Mouse (Mus musculus): Measurements from ENCODE around the gene Cyp26a1.
A peak's percentile ranks its signal among the peaks of the same experiment; 100 is the strongest.

Gene Cyp26a1

GRCm38 (mm10) chr19:37698273-37699160 lies 919 bp downstream of the Cyp26a1 start:
- DNase-seq (ENCODE audit: low read depth, low spot score) = no peak

- DNase-seq (ENCODE audit: low read depth, low spot score) = no peak
Observed at GRCm38 (mm10) chr19:37699711-37700110, 2.1 kb downstream of the Cyp26a1 start.

GRCm38 (mm10) chr19:37702377-37703076 lies 4.9 kb downstream of the Cyp26a1 start:
- no peak for DNase-seq (ENCODE audit: low read depth, low spot score)

GRCm38 (mm10) chr19:37703902-37704509 lies 6.4 kb downstream of the Cyp26a1 start:
- DNase-seq (ENCODE audit: low read depth, low spot score) = peak; percentile 64

DNA sequence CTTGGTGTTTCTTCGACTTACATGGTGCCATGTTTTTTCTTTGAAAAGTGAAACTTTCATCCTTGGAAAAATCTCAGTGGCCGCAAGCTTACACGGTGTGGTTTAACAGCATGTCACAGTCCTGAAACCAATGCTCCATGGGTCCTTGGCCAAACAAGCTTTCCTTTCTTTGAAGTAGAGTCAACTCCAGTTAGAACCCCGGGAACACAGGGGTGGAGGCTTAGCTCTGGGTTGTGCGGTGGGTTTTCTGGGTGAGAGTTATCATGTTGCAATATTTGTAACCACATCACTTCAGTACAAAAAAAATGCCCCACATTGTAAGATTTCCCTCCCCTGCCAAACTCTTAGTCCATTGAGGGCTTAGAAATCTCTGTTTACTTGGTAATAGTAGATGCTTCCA lies 8.1 kb downstream of the Cyp26a1 start:
- DNase-seq (ENCODE audit: low read depth, low spot score) = no peak

DNA sequence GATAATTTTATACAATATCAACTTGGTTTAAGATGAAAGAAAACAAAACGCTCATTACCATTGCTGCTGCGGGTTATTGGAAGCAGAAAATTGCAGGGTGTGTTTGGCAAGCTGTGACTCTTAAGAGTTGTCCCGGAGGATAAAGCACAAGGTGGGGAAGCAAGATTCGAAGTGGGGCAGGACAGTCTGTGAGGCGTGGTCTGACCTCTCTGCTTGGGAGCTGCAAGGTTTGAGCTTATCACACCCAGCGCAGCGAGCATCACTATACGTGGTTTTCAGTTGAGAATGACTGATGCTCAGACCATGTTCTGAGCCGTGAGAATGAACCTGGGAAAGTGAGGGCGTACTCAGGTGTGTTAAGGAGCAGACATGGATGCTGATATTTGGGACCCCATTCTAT lies 17.1 kb downstream of the Cyp26a1 start:
- no peak for DNase-seq (ENCODE audit: low read depth, low spot score)

DNA sequence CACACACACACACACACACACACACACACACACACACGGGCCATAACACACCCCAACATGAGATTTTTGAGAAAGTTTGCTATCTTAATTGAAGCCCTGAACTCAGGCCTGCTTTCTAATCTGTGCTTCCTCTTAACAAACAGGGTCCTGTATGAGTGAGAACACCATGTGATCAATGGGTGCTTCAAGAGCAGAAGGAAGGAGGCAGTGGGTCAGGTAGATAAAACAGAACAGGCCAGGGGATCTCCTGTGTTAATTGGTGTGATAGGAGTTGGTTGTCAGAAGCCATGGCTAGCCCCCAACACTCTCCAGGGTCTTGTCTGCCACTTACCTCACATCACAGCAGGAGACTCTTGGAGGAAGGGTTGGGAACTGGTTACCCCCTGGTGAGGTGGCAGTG lies 18.4 kb downstream of the Cyp26a1 start:
- DNase-seq (ENCODE audit: low read depth, low spot score) = no peak

DNA sequence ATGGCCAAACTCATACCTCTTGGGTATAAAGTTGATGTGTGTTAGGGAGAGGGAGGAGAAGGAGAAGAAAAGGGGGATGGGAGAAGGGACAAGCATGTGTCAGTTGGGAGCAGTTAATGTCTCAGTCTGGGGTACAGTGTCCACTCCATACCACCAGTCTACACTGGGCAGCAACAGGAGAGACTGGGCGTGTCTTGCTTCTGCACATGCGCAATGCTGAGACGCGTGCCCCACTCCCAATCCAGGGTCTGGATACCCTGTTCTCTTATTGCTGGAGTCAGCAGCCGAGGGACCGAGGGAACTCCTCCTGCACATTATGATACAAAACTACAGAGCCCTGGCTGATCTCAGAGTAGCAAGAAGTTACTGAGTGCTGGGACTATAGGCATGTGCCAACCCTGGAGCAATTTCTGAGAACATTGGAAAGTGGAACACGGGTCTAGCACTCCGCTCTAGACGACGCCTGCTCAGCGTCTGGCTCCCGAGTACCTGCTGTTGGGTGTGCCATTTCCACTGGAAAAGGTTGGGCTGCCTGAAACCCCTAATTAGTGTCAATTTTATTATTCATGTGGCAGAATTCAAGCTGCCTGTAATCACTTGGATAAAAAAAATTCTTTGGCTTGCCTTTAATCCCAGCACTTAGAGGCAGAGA lies 19.1 kb downstream of the Cyp26a1 start:
- DNase-seq (ENCODE audit: low read depth, low spot score) = no peak

DNA sequence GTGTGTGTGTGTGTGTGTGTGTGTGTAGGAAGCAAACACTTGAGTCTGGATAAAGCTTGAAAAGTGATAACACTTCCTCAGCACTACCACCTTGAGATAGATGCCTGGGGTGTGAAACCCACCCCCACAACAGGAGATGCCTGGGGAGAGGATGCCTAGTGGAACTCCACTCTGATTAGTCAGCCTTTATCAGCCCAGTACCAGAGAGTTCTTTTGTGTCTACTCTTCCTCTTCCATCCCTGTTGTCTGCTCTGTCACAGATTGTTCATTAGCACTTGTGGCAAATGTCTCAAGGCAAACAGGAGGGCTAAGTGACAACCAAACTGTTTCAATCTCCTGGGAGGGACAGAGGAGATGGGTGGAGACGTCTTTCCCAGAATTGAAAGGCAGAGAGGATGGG lies 21.6 kb downstream of the Cyp26a1 start:
- no peak for DNase-seq (ENCODE audit: low read depth, low spot score)

DNA sequence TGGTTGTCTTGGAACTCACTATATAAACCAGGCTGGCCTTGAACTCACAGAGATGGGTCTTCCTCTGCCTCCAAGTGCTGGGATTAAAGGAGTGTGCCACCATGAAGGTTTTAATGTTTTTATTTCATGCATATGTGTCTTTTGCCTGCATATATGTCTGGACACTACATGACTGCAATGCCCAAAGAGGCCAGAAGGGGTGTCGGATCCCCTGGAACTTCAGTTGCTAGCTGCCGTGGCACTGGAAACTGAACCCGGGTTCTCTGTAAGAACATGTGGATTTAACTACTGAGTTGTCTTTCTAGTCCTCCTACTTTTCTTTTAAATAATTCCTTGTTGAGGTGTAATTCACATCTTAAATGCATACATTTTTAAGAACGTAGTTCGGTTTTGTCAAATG lies 27.0 kb downstream of the Cyp26a1 start:
- DNase-seq (ENCODE audit: low read depth, low spot score) = no peak

- DNase-seq (ENCODE audit: low read depth, low spot score) = no peak
Observed at GRCm38 (mm10) chr19:37726585-37726984, 29.0 kb downstream of the Cyp26a1 start.

DNA sequence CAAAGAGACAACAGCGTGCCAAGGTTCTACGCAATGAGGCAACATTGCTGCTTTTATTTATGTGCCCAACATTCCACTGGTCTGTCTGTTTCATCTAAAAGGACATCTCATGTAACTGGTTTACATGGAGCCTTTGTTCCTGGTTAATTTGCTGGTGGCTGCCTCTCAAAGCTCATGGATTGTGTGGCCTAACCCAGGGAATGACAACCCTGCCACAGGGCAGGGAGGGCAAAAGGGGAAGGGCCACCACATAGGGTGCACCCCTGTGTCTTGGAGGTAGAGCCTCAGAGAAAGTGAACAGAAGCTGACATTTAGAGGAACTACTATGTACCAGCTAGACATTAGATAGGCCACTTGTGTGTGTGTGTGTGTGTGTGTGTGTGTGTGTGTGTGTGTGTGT lies 29.8 kb downstream of the Cyp26a1 start:
- no peak for DNase-seq (ENCODE audit: low read depth, low spot score)

DNA sequence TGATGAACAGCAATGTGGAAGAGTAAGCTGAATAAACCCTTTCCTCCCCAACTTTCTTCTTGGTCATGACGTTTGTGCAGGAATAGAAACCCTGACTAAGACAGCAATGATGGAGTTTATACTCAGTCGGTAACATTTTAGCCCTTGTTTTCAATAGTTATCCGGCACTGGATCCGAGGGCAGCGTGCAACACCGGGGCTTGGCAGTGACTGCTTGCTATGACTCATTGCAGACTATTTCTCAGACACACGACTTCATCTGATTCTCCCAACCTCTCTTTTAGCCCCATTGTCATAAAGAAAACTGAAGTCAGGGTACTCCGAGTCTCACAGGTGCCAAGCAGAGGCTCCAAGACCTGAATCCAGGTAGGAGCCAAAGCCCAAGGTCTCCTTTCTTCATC lies 37.8 kb downstream of the Cyp26a1 start:
- DNase-seq (ENCODE audit: low read depth, low spot score) = no peak

GRCm38 (mm10) chr19:37738575-37738974 lies 41.0 kb downstream of the Cyp26a1 start:
- DNase-seq (ENCODE audit: low read depth, low spot score) = no peak

DNA sequence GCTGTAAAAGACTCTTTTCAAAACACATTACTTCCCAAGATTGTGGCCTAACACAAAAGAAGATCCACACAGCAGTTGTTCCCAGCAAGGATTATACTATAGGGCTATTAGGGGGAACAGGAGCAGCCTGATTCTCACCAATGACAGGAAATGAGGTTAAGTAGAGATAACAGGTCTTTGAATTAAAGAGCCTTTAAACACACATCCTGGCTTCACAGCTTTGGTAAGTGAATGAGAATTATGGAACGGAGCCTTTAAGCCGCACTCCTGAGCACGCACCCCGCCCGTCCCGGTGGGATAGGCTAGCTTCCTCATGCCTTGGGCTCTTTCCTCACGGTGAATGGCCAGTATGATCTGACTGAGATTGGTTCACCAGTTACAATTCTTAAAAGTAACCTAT lies 42.4 kb downstream of the Cyp26a1 start:
- DNase-seq (ENCODE audit: low read depth, low spot score) = no peak

Data from forelimb bud, embryonic 11.5 days (tissue).